Mouse (Mus musculus) kidney, postnatal 0 days (tissue): ENCODE measurements at regions not wholly inside any gene's neighbourhood (a gene's known extent, or its start where the extent isn't known, plus 50 kb on each side); places are given as distances from the start of the nearest gene placed in this dataset.

Experiments
- ATAC-seq: fragments of 200-750 bp; cut with Nextera tagmentation; replicated peaks from 2 replicates; pipeline ENCODE4 v1.8.0; 2017; ENCODE audit warnings: low read depth, moderate number of reproducible peaks, moderate TSS enrichment, moderate library complexity; ENCODE audit not compliant: low FRiP score
- DNase-seq: peaks from one replicate; pipeline ENCODE4 v3.0.0-alpha.2; 2016; ENCODE audit warnings: low spot score
- H3K27ac ChIP-seq: fragments of 300-500 bp; sonication (generic); 2 replicates; pipeline ENCODE4 v1.5.1; 2014; ENCODE audit warnings: mild to moderate bottlenecking
- H3K27me3 ChIP-seq: fragments of 300-500 bp; sonication (generic); 2 replicates; pipeline ENCODE4 v1.6.1; 2014; ENCODE audit warnings: low read length, mixed read lengths; ENCODE audit not compliant: insufficient read depth
- H3K36me3 ChIP-seq: fragments of 300-500 bp; sonication (generic); 2 replicates; pipeline ENCODE4 v1.6.1; 2014; ENCODE audit warnings: low read length, mixed read lengths; ENCODE audit not compliant: insufficient read depth
- H3K4me1 ChIP-seq: fragments of 300-500 bp; sonication (generic); replicated peaks from 2 replicates; pipeline ENCODE4 v1.6.1; 2014; ENCODE audit warnings: antibody characterized with exemption, low read length, mixed read lengths; ENCODE audit not compliant: insufficient read depth
- H3K4me2 ChIP-seq: fragments of 300-500 bp; sonication (generic); 2 replicates; pipeline ENCODE4 v1.6.1; 2014; ENCODE audit warnings: mild to moderate bottlenecking, low read length, moderate library complexity, mixed read lengths
- H3K4me3 ChIP-seq: fragments of 300-500 bp; sonication (generic); replicated peaks from 2 replicates; pipeline ENCODE4 v1.5.1; 2014; ENCODE audit warnings: low read depth, low read length
- H3K9ac ChIP-seq: fragments of 300-500 bp; sonication (generic); 2 replicates; pipeline ENCODE4 v1.6.1; 2014; ENCODE audit warnings: low read depth, low read length
- H3K9me3 ChIP-seq: fragments of 300-500 bp; sonication (generic); replicated peaks from 2 replicates; pipeline ENCODE4 v1.6.1; 2016; ENCODE audit warnings: low read length, inconsistent platforms, mixed read lengths
- CTCF ChIP-seq: IDR thresholded peaks from 2 replicates; pipeline ENCODE4 v1.5.1; 2016; ENCODE audit warnings: antibody characterized with exemption, low read depth, mild to moderate bottlenecking, moderate library complexity
- WGBS: fragments of 180-500 bp; shearing (Covaris S2); extraction: QIAGEN DNeasy Blood & Tissue Kit; methylation state at CpG from one replicate; pipeline ENCODE4 v1.1.7; 2014; 5-methylcytosine and 5-hydroxymethylcytosine counted together

GRCm38 (mm10) chr14:68941132-68941690 lies 352.9 kb downstream of the Synb start:
- Histone ChIP-seq H3K27ac (no peak overlapping the region), H3K4me2 (no peak overlapping the region), H3K27me3 (no peaks in the 10 kb centered on the region), H3K9ac (no peak overlapping the region), H3K36me3 (no peaks in the 10 kb centered on the region), H3K4me3 (no peak overlapping the region), H3K9me3 (no peaks in the 10 kb centered on the region), H3K4me1 (no peaks in the 10 kb centered on the region)
- WGBS: 36% methylated on average over 7 of the region's 7 CpGs
- TF ChIP-seq CTCF: no peak
- DNase-seq (no peak), ATAC-seq (no peak)

GRCm38 (mm10) chr14:68935303-68935662 lies 358.8 kb downstream of the Synb start:
- H3K27me3 ChIP-seq: no peaks in the 10 kb centered on the region
- H3K27ac ChIP-seq: no peak overlapping the region
- no peak overlapping the region for H3K4me3 ChIP-seq
- WGBS: 50% methylated on average over 6 of the region's 6 CpGs
- DNase-seq (no peak), ATAC-seq (no peak)
- H3K4me2 ChIP-seq: no peak overlapping the region
- H3K36me3 ChIP-seq: no peaks in the 10 kb centered on the region
- 0 out of 2 replicates have a peak, but pooled peaks cover 3% of the 10 kb centered on the region for H3K4me1 ChIP-seq
- TF ChIP-seq CTCF: no peak
- H3K9ac ChIP-seq: no peak overlapping the region
- no peaks in the 10 kb centered on the region for H3K9me3 ChIP-seq

GRCm38 (mm10) chr14:68934611-68935302 lies 359.3 kb downstream of the Synb start:
- H3K9ac ChIP-seq: no peak overlapping the region
- no peak overlapping the region for H3K27ac ChIP-seq
- no peaks in the 10 kb centered on the region for H3K9me3 ChIP-seq
- H3K36me3 ChIP-seq: no peaks in the 10 kb centered on the region
- ATAC-seq (peak; percentile 46; the same call in 1 of the 2 replicates), DNase-seq (peak; percentile 80)
- no peak overlapping the region for H3K4me3 ChIP-seq
- H3K4me2 ChIP-seq: peak overlapping the region; percentile 43
- 0 out of 2 replicates have a peak, but pooled peaks cover 3% of the 10 kb centered on the region for H3K4me1 ChIP-seq
- H3K27me3 ChIP-seq: no peaks in the 10 kb centered on the region
- TF ChIP-seq CTCF: no peak
- 9% methylated on average over 12 of the region's 12 CpGs for WGBS

- Histone ChIP-seq H3K27ac (no peak overlapping the region), H3K4me1 (peaks cover 5% of the 10 kb centered on the region; the same call in 1 of the 2 replicates), H3K27me3 (no peaks in the 10 kb centered on the region), H3K4me3 (no peak overlapping the region), H3K9me3 (no peaks in the 10 kb centered on the region), H3K36me3 (no peaks in the 10 kb centered on the region), H3K9ac (no peak overlapping the region), H3K4me2 (no peak overlapping the region)
- TF ChIP-seq CTCF: no peak
- ATAC-seq: no peak
- 25% methylated on average over 4 of the region's 4 CpGs for WGBS
- DNase-seq: no peak
Observed at GRCm38 (mm10) chr14:68927814-68928213, 366.3 kb downstream of the Synb start.

GRCm38 (mm10) chr14:68923054-68923453 lies 371.0 kb downstream of the Synb start:
- no peak overlapping the region for H3K27ac ChIP-seq
- no peak for DNase-seq
- ATAC-seq: no peak

GRCm38 (mm10) chr14:68922035-68922434 lies 372.1 kb downstream of the Synb start:
- ATAC-seq (no peak), DNase-seq (no peak)
- no peak for TF ChIP-seq CTCF
- Histone ChIP-seq H3K4me1 (peaks cover 9% of the 10 kb centered on the region; the same call in 1 of the 2 replicates), H3K36me3 (no peaks in the 10 kb centered on the region), H3K9me3 (no peaks in the 10 kb centered on the region), H3K9ac (no peak overlapping the region), H3K4me2 (no peak overlapping the region), H3K4me3 (no peak overlapping the region), H3K27me3 (no peaks in the 10 kb centered on the region), H3K27ac (no peak overlapping the region)
- 22% methylated on average over 2 of the region's 2 CpGs for WGBS

More at GRCm38 (mm10) chr14:68923054-68923453, 371.0 kb downstream of the Synb start:
- H3K9me3 ChIP-seq: no peaks in the 10 kb centered on the region
- H3K36me3 ChIP-seq: no peaks in the 10 kb centered on the region
- H3K9ac ChIP-seq: no peak overlapping the region
- WGBS: 2% methylated on average over 2 of the region's 2 CpGs
- TF ChIP-seq CTCF: no peak
- H3K4me2 ChIP-seq: no peak overlapping the region
- no peak overlapping the region for H3K4me3 ChIP-seq
- H3K4me1 ChIP-seq: peaks cover 9% of the 10 kb centered on the region; the same call in 1 of the 2 replicates
- H3K27me3 ChIP-seq: no peaks in the 10 kb centered on the region
